Mouse (Mus musculus): ENCODE results near the gene 1700042G07Rik.

DNA sequence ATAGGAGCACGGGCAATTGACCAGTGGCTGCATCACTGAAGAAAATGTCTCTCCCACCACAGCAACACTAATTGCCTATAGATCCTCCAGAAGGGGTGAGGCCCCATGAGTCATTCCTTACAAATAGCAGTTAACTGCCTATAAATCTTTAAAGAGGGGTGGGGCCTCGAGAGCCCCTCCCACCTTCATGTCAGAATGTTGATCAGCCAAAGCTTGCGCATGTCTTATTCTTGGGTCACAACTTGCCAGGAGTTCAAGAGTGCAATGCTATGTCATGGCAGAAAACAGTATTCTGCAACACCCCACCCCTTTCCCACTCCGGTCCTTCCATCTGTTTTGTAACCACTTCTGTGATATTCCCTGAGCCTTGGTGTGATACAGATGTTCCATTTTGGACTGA lies 33.4 kb downstream of the 1700042G07Rik start:
- no peak for TF ChIP-seq POLR2A (IDR thresholded peaks at IDR 0.05; ENCODE audit: control insufficient read depth, extremely low read depth, insufficient read depth, low read length, poor library complexity)
- TF ChIP-seq CTCF (IDR thresholded peaks at IDR 0.05; ENCODE audit: borderline replicate concordance, control insufficient read depth, extremely low read depth, insufficient read depth, low read length, poor library complexity), result no peak

Measured in thymus, adult 2 months (tissue).